Mouse (Mus musculus): ENCODE measurements around the gene Zdhhc6. TPM values are rescaled to one million over a fixed set of nuclear protein-coding genes. Genes with fewer than 3 reads are reported as not detected.

The Zdhhc6 gene
- polyA plus RNA-seq, 1 experiment from 2014 or later = 74.3 TPM

DNA sequence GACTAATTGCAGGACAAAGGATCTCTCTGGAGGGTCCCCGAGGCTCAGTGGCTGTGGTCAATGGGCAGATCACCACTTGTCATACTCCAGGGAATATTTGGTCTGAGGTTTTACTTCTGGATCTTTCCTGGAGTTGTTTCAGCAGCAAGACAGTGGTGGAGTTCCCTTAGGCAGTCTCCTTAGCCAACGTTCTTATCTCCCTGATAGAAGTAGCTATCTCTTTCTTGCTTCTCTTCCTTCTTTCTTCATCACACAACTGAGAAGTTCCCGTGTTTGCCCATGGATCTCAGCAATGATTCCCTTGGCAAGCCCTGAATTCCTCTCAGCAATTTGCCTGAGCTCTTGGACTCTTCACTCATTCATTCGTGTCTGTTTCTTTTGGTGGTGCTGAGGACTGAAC is 39.7 kb downstream of the Zdhhc6 start:
- Histone ChIP-seq H3K4me1 (replicated peaks) (peaks cover 5% of the 10 kb centered on the region), H3K4me3 (replicated peaks) (no peak overlapping the region), H3K4me2 (replicated peaks) (no peak overlapping the region), H3K27me3 (no peaks in the 10 kb centered on the region), H3K36me3 (no peaks in the 10 kb centered on the region), H3K9me3 (no peaks in the 10 kb centered on the region), H3K9ac (replicated peaks) (no peak overlapping the region), H3K27ac (no peak overlapping the region)
- no peak for ATAC-seq
- WGBS = 80% methylated on average over 4 of the region's 4 CpGs

DNA sequence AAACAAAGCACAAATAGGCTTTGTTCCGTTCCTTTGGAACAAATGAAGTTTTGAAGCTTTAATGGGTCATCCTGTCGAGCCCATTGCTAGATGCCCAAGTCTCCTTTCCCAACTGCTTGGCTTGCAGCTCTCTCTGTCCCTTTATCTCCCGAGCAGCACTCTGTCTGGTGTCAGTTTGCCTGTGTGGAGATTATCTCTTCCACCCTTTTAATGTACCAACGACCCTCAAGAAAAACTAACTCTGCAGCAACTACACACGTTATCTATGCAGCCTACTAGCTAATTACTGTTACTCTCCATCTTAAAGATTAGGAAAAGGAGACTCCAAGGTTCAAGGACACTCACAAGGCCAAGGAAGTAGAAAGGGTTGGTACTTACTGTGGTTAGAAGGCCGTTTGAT is 42.5 kb downstream of the Zdhhc6 start:
- peaks cover 5% of the 10 kb centered on the region for H3K4me1 ChIP-seq (replicated peaks)
- no peaks in the 10 kb centered on the region for H3K36me3 ChIP-seq
- H3K27me3 ChIP-seq = no peaks in the 10 kb centered on the region
- whole genome bisulfite sequencing = 84% methylated on average over 6 of the region's 6 CpGs
- no peak overlapping the region for H3K4me2 ChIP-seq (replicated peaks)
- H3K9me3 ChIP-seq = no peaks in the 10 kb centered on the region
- no peak overlapping the region for H3K9ac ChIP-seq (replicated peaks)
- H3K27ac ChIP-seq = no peak overlapping the region
- no peak for ATAC-seq
- no peak overlapping the region for H3K4me3 ChIP-seq (replicated peaks)

DNA sequence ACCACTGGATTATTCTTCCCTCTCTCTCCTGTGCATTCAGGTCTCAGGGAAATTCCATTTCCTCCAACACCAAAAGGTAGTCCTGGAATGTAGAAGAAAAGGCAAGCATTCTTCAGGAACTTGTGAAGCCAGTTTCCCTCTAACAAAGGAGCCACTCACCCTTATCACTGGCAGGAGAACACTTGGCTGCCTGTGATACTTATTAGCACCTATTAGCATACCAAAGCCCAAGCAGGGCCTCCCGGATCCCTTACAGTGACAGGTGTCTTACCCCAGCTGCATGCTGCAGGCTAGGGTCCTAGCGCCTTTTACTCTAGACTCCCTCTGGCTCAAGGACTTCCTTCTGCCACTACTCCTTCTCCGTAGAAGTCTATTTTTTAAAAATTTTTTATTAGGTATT is 44.4 kb downstream of the Zdhhc6 start:
- Histone ChIP-seq H3K4me3 (replicated peaks) (no peak overlapping the region), H3K27me3 (no peaks in the 10 kb centered on the region), H3K27ac (no peak overlapping the region), H3K4me1 (replicated peaks) (peaks cover 5% of the 10 kb centered on the region), H3K4me2 (replicated peaks) (no peak overlapping the region), H3K36me3 (no peaks in the 10 kb centered on the region), H3K9ac (replicated peaks) (no peak overlapping the region), H3K9me3 (no peaks in the 10 kb centered on the region)
- no peak for ATAC-seq
- 17% methylated on average over 3 of the region's 3 CpGs for WGBS

DNA sequence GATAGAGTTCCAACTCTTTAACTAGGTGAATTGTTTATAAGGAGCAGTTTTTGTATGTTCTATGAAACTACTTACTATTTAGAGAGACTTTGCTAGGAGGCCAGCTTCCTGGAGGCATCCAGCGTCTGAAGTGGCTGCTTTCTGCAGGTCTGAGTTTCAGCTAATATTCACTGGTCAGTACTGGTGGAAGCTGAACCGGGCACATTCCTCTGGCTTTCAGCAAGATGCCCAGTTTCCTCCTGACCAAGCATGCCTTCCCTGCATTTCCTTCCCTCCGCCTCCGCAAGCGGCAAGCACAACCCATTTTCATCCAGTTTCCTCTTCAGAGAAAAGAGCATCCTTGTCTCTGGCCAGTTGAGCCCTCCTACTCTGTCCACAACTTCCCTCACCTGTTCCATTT is 46.8 kb downstream of the Zdhhc6 start:
- Histone ChIP-seq H3K4me2 (replicated peaks) (no peak overlapping the region), H3K27me3 (no peaks in the 10 kb centered on the region), H3K27ac (no peak overlapping the region), H3K9ac (replicated peaks) (no peak overlapping the region), H3K36me3 (no peaks in the 10 kb centered on the region), H3K4me3 (replicated peaks) (no peak overlapping the region), H3K4me1 (replicated peaks) (peaks cover 5% of the 10 kb centered on the region), H3K9me3 (no peaks in the 10 kb centered on the region)
- WGBS = 87% methylated on average over 5 of the region's 5 CpGs
- ATAC-seq = no peak

DNA sequence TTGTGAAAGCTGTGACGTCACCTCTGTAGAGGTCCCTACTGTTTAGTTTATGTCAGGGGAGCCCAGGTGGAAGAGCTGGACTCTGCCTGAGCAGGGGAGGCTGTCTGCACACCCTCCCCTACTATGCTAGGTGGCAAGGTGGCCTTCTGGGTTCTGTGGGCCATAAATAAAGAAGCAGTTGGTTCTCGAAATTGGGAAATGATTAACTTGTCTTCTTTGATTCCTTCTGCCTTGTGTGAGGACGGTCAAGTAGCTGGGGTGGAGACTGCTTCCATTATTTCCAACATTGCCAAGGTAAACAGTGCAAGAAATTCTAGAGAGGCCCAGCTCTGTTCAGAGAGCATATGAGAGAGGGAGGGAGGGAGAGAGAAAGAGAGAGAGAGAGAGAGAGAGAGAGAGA is 47.7 kb downstream of the Zdhhc6 start:
- no peaks in the 10 kb centered on the region for H3K36me3 ChIP-seq
- H3K4me2 ChIP-seq (replicated peaks) = no peak overlapping the region
- no peak overlapping the region for H3K27ac ChIP-seq
- no peaks in the 10 kb centered on the region for H3K27me3 ChIP-seq
- no peak overlapping the region for H3K4me3 ChIP-seq (replicated peaks)
- H3K9ac ChIP-seq (replicated peaks) = no peak overlapping the region
- no peak for ATAC-seq
- peaks cover 5% of the 10 kb centered on the region for H3K4me1 ChIP-seq (replicated peaks)
- H3K9me3 ChIP-seq = no peaks in the 10 kb centered on the region
- WGBS = 79% methylated on average over 3 of the region's 3 CpGs

DNA sequence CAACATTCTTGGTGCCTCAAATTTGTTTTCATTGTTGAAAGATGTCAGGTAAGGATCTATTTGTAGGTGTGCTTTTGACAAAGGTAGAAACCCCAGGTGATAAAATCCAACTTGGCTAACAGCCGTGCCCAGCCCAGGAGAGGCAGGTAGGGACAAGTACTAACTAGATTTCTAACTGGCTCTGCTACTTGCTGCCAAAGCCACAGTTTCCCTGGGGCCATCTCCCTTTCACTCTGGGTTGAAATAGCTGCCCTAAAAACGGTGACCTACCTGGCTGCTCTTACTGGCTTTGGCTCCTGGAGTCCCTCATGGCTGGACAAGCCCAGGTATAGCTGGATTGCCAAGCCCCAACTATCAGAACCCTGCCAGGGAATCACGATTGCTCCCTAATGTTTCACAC is 49.0 kb downstream of the Zdhhc6 start:
- no peak overlapping the region for H3K4me3 ChIP-seq (replicated peaks)
- no peak for ATAC-seq
- H3K4me1 ChIP-seq (replicated peaks) = peaks cover 5% of the 10 kb centered on the region
- 87% methylated on average over 3 of the region's 3 CpGs for WGBS
- H3K9ac ChIP-seq (replicated peaks) = no peak overlapping the region
- H3K9me3 ChIP-seq = no peaks in the 10 kb centered on the region
- H3K4me2 ChIP-seq (replicated peaks) = no peak overlapping the region
- no peaks in the 10 kb centered on the region for H3K27me3 ChIP-seq
- no peaks in the 10 kb centered on the region for H3K36me3 ChIP-seq
- H3K27ac ChIP-seq = no peak overlapping the region

DNA sequence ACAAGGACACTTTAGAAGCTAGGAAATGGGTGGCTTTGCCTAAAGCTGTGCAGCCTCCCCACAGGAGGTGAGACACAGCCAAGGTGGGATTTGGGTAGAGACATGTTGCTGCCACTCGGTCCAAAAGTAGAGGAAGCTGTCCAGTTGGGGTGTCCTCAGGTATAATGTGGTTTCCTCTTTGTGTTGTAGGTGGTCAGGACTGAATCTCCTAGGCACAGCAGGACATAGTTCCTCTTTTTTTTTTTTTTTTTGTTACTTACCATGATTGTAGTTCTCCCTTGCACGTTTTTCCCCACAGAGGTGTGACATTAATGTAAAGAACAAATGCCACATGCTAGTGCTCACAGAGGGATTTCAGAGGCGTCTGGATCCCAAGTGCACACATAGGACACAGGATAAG is 50.6 kb downstream of the Zdhhc6 start:
- no peaks in the 10 kb centered on the region for H3K36me3 ChIP-seq
- 80% methylated on average over 3 of the region's 3 CpGs for WGBS
- no peak for ATAC-seq
- no peak overlapping the region for H3K4me3 ChIP-seq (replicated peaks)
- no peaks in the 10 kb centered on the region for H3K9me3 ChIP-seq
- no peaks in the 10 kb centered on the region for H3K4me1 ChIP-seq (replicated peaks)
- no peak overlapping the region for H3K9ac ChIP-seq (replicated peaks)
- H3K27me3 ChIP-seq = no peaks in the 10 kb centered on the region
- no peak overlapping the region for H3K4me2 ChIP-seq (replicated peaks)
- no peak overlapping the region for H3K27ac ChIP-seq

DNA sequence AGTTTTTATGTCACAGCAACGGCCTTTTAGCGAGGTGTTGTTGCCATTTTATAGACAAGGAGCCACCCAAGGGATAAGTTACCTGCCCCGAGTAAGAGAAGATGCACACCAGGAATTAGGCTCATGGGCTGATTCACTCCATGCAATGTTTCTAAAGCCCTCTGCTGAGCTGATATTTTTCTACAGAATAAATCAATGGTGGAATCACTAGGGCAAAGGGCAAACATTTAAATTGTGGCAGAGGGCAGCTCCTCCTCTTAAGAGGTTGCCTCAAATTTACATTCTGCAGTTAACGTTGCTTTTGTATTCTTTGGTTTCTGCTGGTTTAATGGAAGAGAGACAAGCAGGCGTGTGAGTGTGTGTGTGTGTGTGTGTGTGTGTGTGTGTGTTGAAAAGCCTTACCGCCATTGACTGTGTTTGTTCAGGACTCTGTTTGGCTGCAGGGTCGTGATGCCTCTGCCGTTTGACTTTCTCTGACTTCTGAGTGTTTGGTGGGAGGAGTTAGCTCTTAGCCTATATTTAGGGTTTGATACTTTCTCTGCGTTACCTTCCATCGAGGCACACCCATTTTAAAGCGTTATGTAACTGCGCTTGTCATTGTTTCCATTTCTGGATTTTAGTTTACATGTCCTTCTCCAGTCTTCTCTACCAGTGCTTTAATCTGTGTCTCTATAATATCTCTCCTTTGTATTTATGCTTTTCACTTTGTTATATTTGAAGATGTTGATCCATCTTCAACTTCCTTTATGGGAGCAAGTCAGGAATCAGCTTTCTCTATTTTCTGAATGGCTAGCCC is 55.2 kb downstream of the Zdhhc6 start:
- no peak for ATAC-seq
- no peaks in the 10 kb centered on the region for H3K4me1 ChIP-seq (replicated peaks)
- H3K36me3 ChIP-seq = no peaks in the 10 kb centered on the region
- no peaks in the 10 kb centered on the region for H3K9me3 ChIP-seq
- H3K4me3 ChIP-seq (replicated peaks) = no peak overlapping the region
- no peak overlapping the region for H3K27ac ChIP-seq
- H3K27me3 ChIP-seq = no peaks in the 10 kb centered on the region
- no peak overlapping the region for H3K4me2 ChIP-seq (replicated peaks)
- 80% methylated on average over 12 of the region's 12 CpGs for WGBS
- H3K9ac ChIP-seq (replicated peaks) = no peak overlapping the region

DNA sequence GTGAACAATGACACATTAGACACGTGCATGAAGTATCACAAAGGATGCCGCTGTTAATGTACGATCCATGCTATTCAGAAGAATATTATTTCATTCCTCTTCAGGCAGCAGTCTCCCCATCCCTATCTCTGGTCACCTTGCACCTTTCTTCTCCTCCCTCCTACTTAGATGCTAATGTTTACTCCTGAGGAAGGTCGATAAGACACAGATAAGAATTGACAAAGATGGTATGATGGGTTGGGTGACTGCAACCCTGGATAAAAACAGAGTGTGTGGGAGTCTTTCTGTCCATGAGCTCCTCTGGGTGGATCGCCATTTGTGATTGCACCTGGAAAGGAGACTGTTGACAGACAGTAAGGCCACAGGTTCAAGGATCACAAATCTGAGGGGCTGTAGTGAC is 57.3 kb downstream of the Zdhhc6 start:
- no peaks in the 10 kb centered on the region for H3K9me3 ChIP-seq
- no peaks in the 10 kb centered on the region for H3K36me3 ChIP-seq
- no peak overlapping the region for H3K4me3 ChIP-seq (replicated peaks)
- no peak overlapping the region for H3K4me2 ChIP-seq (replicated peaks)
- H3K27me3 ChIP-seq = no peaks in the 10 kb centered on the region
- WGBS = 91% methylated on average over 5 of the region's 5 CpGs
- H3K27ac ChIP-seq = no peak overlapping the region
- H3K9ac ChIP-seq (replicated peaks) = no peak overlapping the region
- ATAC-seq = no peak
- H3K4me1 ChIP-seq (replicated peaks) = peaks cover 11% of the 10 kb centered on the region

DNA sequence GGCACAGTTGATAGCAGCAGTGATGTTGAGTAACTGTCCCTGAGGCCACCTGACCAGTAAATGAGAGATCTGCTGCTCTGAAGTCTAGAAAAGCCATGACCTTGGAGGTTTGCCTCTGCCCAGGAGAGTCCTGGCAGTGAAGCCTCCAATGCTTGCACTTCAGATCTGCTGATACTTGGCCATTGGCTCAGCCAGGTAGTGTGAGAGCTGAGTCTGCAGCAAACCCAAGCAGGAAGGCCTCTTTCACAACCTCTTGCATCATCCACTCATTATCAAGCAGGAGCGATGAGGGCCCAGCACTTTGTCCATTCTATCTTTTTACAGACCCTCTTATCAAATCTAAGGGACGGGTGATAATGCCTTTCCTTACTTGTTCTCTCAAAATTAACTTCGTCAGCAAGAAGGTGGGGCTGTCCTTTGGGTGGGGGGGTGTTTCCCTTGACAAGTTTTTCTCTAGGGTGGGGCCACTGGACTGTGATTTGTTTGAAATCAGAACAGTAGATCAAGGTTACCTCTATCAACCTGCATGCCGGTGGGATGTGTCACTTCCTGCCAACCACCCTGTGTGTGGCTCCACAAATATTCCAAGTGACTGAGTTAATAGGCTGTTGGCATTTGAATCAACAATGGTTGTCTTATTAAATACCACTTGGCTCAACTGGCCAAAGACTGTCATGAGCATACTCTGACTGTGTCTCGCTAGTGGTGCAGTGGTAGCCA is 58.0 kb downstream of the Zdhhc6 start:
- no peak overlapping the region for H3K9ac ChIP-seq (replicated peaks)
- H3K4me3 ChIP-seq (replicated peaks) = no peak overlapping the region
- H3K9me3 ChIP-seq = no peaks in the 10 kb centered on the region
- WGBS = 92% methylated on average over 5 of the region's 5 CpGs
- ATAC-seq = no peak
- no peak overlapping the region for H3K27ac ChIP-seq
- no peaks in the 10 kb centered on the region for H3K36me3 ChIP-seq
- H3K4me2 ChIP-seq (replicated peaks) = no peak overlapping the region
- peaks cover 17% of the 10 kb centered on the region for H3K4me1 ChIP-seq (replicated peaks)
- no peaks in the 10 kb centered on the region for H3K27me3 ChIP-seq

DNA sequence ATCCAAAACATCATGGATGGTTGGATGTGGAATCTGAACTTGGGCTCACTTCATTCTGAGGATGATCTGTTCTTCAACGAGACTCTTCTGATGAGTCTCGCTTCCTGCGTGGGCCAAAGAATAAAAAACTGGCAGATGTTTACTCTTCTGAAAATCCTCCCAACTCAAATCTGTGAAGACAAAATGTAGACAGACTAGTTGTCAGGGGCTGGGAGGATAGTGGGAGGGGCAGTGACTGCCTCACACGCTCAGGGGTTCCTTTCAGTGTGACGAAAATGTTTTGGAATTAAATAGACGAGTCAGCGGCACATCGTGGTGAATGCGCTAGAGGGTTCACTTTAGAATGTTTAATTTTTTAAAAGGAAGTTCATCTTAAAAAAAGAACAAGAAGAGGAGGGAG is 59.7 kb downstream of the Zdhhc6 start:
- Histone ChIP-seq H3K4me3 (replicated peaks) (no peak overlapping the region), H3K27me3 (no peaks in the 10 kb centered on the region), H3K4me1 (replicated peaks) (peaks cover 17% of the 10 kb centered on the region), H3K9me3 (no peaks in the 10 kb centered on the region), H3K4me2 (replicated peaks) (no peak overlapping the region), H3K36me3 (no peaks in the 10 kb centered on the region), H3K9ac (replicated peaks) (no peak overlapping the region), H3K27ac (no peak overlapping the region)
- 82% methylated on average over 9 of the region's 9 CpGs for WGBS
- ATAC-seq = no peak

DNA sequence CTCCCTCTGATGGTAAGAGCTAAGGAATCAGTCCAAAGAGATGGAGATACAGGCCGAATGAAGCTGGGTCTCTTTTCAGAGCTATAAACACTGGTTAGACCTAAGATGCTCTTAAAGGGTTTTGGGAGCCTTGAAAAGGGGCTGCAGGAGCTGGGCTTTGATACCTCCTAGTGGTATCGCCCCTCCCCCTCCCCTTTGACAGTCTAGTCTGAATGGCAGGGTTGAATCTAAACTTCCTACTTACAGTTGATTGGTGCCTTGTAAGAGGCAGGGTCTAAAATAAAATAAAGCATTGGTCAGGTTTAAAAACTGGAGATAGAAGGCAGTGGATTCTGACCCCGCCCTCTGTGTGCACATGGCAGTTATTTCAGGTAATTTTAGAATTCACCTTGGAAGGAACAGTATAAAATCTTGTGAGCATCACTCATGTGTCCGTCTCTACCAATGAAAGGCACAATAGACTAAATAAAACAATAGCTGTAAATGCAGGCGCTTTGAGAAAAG is 61.3 kb downstream of the Zdhhc6 start:
- WGBS = 10% methylated on average over 5 of the region's 5 CpGs
- Histone ChIP-seq H3K27me3 (no peaks in the 10 kb centered on the region), H3K4me2 (replicated peaks) (peak overlapping the region; percentile 78), H3K27ac (no peak overlapping the region), H3K4me1 (replicated peaks) (peaks cover 17% of the 10 kb centered on the region), H3K36me3 (no peaks in the 10 kb centered on the region), H3K9ac (replicated peaks) (peak overlapping the region; percentile 65), H3K9me3 (no peaks in the 10 kb centered on the region), H3K4me3 (replicated peaks) (peak overlapping the region; percentile 48)
- peak; percentile 59 for ATAC-seq
